Mouse (Mus musculus) G1E (cell line): ENCODE data around the gene Tuba4a. TPM values are rescaled to one million over a fixed set of nuclear protein-coding genes. Genes with fewer than 3 reads are reported as not detected.

Experiments
- ATAC-seq: 2 replicates; pipeline ENCODE4 v1.8.0; 2016; ENCODE audit warnings: mild to moderate bottlenecking; ENCODE audit not compliant: insufficient number of reproducible peaks, poor library complexity, low FRiP score, severe bottlenecking; ENCODE audit errors: extremely low read depth
- DNase-seq: peaks from one replicate; pipeline ENCODE4 v3.0.0; 2012; ENCODE audit warnings: low spot score
- H3K27me3 ChIP-seq: 2 replicates; pipeline ENCODE4 v1.6.1; 2012; ENCODE audit warnings: mild to moderate bottlenecking, low read length, inconsistent platforms; ENCODE audit not compliant: insufficient read depth
- H3K36me3 ChIP-seq: replicated peaks from 2 replicates; pipeline ENCODE3; 2012; ENCODE audit warnings: mild to moderate bottlenecking, inconsistent platforms
- H3K4me1 ChIP-seq: 2 replicates; pipeline ENCODE4 v1.6.1; 2012; ENCODE audit warnings: low read depth, low read length, inconsistent platforms, mixed read lengths; ENCODE audit not compliant: insufficient read depth
- H3K4me3 ChIP-seq: 2 replicates; pipeline ENCODE4 v1.5.1; 2012; ENCODE audit warnings: low read depth, mild to moderate bottlenecking, inconsistent platforms, low read length, moderate library complexity, mixed read lengths
- H3K9me3 ChIP-seq: replicated peaks from 2 replicates; pipeline ENCODE4 v1.6.1; 2012; ENCODE audit warnings: inconsistent platforms
- CTCF ChIP-seq: IDR thresholded peaks from 2 replicates; pipeline ENCODE4 v1.5.1; 2012; ENCODE audit warnings: low read depth, low read length, inconsistent platforms, mixed read lengths
- GATA1 ChIP-seq: IDR thresholded peaks from 2 replicates; pipeline ENCODE4 v1.6.1; 2012; ENCODE audit warnings: borderline replicate concordance, low read length, inconsistent platforms, mixed read lengths
- GATA2 ChIP-seq: IDR thresholded peaks from 2 replicates; pipeline ENCODE4 v1.6.1; 2012; ENCODE audit warnings: low read depth, low read length, inconsistent platforms, borderline replicate concordance
- POLR2AphosphoS5 ChIP-seq: IDR thresholded peaks from 2 replicates; pipeline ENCODE4 v1.6.1; 2012; ENCODE audit warnings: low read depth, low read length, inconsistent platforms; ENCODE audit not compliant: insufficient replicate concordance
- TAL1 ChIP-seq: conservative IDR thresholded peaks from 2 replicates; pipeline ENCODE4 v1.6.1; 2012; ENCODE audit warnings: low read depth, low read length, inconsistent platforms, mixed read lengths
- polyA plus RNA-seq: library from polyadenylated mRNA; stranded (reverse); fragments of >175 nt; gene quantifications from 2 replicates; pipeline ENCODE4 v1.2.3, GENCODE M21; 2012
- total RNA-seq, 2 experiments: library from RNA; stranded (forward) in 1 of 2; stranded (reverse) in 1 of 2; fragments of 200-1000 nt in 1 of 2; fragments of >200 nt in 1 of 2; fragmentation: Nextera tagmentation in 1 of 2; gene quantifications; 2 replicates each; pipeline ENCODE4 v1.2.3; 2014 to 2017

Tuba4a gene
- total and polyA plus RNA-seq, 3 experiments, result 61.0 to 287 (median 156) TPM

DNA sequence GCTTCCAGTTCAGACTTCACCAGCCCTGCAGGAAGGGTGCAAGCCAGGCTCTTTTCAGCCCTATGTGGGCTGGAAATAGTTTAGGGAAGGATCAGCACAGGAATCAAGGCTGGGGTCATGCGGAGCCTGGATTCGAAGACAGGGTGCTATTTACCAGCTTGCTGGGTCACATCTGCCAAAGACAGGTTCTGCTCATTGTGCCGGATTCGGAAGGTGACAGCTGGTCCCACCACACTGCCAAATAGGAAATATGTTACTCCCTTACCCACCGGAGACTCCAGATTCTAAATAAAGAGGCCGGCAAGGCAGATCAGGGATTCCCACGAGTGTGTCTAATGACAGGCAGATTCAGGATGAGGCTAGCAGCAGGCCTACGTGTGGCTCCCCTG lies 35.0 kb upstream of the Tuba4a start:
- no peak for TF ChIP-seq CTCF
- TF ChIP-seq TAL1, result no peak
- no peak for TF ChIP-seq GATA2
- TF ChIP-seq GATA1, result no peak
- TF ChIP-seq POLR2AphosphoS5, result no peak
- H3K4me3 ChIP-seq, result no peak overlapping the region
- no peaks in the 10 kb centered on the region for H3K36me3 ChIP-seq
- no peak for DNase-seq
- peaks cover 49% of the 10 kb centered on the region for H3K4me1 ChIP-seq
- no peaks in the 10 kb centered on the region for H3K9me3 ChIP-seq
- no peak for ATAC-seq
- H3K27me3 ChIP-seq, result peaks cover 14% of the 10 kb centered on the region; the same call in 1 of the 2 replicates

GRCm38 (mm10) chr1:75253849-75254624 lies 34.4 kb upstream of the Tuba4a start:
- Histone ChIP-seq H3K4me1 (peaks cover 50% of the 10 kb centered on the region), H3K4me3 (no peak overlapping the region), H3K36me3 (no peaks in the 10 kb centered on the region), H3K9me3 (no peaks in the 10 kb centered on the region), H3K27me3 (peaks cover 14% of the 10 kb centered on the region; the same call in 1 of the 2 replicates)
- DNase-seq (peak; percentile 62), ATAC-seq (no peak)
- TF ChIP-seq POLR2AphosphoS5, result no peak
- peak; percentile 99 for TF ChIP-seq CTCF

DNA sequence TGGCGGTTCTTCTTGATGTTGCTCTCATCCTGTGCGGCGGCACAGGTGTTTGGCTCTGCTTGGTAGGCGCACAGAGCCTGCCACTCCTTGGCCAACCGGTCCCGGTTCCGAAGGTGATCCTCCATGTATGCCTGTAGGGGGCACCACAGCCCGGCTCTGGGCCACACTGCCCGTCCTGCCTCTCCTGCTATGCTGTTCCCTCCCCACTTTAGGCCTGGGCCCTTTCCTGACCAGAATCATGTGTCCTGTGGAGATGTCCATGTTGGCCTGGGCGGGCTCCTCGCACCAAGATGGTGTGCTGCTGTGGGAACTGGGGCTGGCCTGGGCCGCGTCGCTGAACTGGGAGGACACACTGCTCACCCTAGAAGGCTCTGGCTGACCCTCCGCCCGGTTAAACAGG lies 33.4 kb upstream of the Tuba4a start:
- H3K36me3 ChIP-seq, result no peaks in the 10 kb centered on the region
- no peak for ATAC-seq
- H3K9me3 ChIP-seq, result no peaks in the 10 kb centered on the region
- no peak for TF ChIP-seq CTCF
- TF ChIP-seq GATA2, result no peak
- TF ChIP-seq GATA1, result no peak
- no peak for DNase-seq
- peaks cover 55% of the 10 kb centered on the region for H3K4me1 ChIP-seq
- H3K27me3 ChIP-seq, result peaks cover 9% of the 10 kb centered on the region; the same call in 1 of the 2 replicates
- no peak overlapping the region for H3K4me3 ChIP-seq

DNA sequence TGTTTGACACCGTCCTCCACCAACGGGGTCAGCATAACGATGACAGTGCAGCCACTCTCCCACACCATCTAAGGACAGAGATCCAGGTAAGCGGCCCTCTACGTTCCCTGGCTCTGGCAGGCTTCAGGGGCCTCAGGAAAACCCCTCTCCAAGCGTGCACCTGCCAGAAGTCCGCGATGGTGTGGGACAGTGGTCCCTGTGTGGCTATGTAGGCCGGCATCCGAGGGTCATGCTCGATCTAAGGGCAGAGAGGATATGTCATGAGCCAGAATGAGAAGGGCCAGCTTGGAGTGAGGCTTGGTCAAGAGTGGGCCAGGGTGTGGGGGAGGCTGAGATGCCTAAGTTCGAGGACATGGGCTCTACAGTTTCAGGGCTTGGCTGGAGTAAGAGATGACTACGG lies 32.6 kb upstream of the Tuba4a start:
- H3K27me3 ChIP-seq, result peaks cover 9% of the 10 kb centered on the region; the same call in 1 of the 2 replicates
- DNase-seq (no peak), ATAC-seq (no peak)
- no peaks in the 10 kb centered on the region for H3K9me3 ChIP-seq
- H3K4me1 ChIP-seq, result peaks cover 61% of the 10 kb centered on the region
- H3K4me3 ChIP-seq, result no peak overlapping the region
- no peak for TF ChIP-seq GATA2
- no peak for TF ChIP-seq TAL1
- TF ChIP-seq POLR2AphosphoS5, result no peak
- no peak for TF ChIP-seq GATA1
- no peak for TF ChIP-seq CTCF
- no peaks in the 10 kb centered on the region for H3K36me3 ChIP-seq

- Histone ChIP-seq H3K36me3 (no peaks in the 10 kb centered on the region), H3K4me1 (peaks cover 63% of the 10 kb centered on the region), H3K9me3 (no peaks in the 10 kb centered on the region), H3K4me3 (peak overlapping the region; percentile 63; the same call in 1 of the 2 replicates), H3K27me3 (peaks cover 6% of the 10 kb centered on the region; the same call in 1 of the 2 replicates)
- no peak for TF ChIP-seq GATA2
- TF ChIP-seq CTCF, result peak; percentile 94
- DNase-seq (peak; percentile 90), ATAC-seq (peak; percentile 67; the same call in 1 of the 2 replicates)
Observed at GRCm38 (mm10) chr1:75251112-75251970, 31.7 kb upstream of the Tuba4a start.

- Histone ChIP-seq H3K9me3 (no peaks in the 10 kb centered on the region), H3K4me1 (peaks cover 55% of the 10 kb centered on the region), H3K4me3 (no peak overlapping the region), H3K36me3 (peaks cover 2% of the 10 kb centered on the region), H3K27me3 (peaks cover 4% of the 10 kb centered on the region; the same call in 1 of the 2 replicates)
- no peak for ATAC-seq
- DNase-seq, result no peak
- TF ChIP-seq GATA1, result no peak
- no peak for TF ChIP-seq TAL1
- no peak for TF ChIP-seq GATA2
- no peak for TF ChIP-seq CTCF
- TF ChIP-seq POLR2AphosphoS5, result no peak
Observed at GRCm38 (mm10) chr1:75250498-75250897, 30.8 kb upstream of the Tuba4a start.
